Mouse (Mus musculus) v-Abl transformed pro-B cells (cell line): ENCODE measurements around the gene Insl3.

Experiments used
- in situ Hi-C, 2 experiments: fragments of 400-800 bp; cut with MboI; formaldehyde crosslinking; loops; one replicate each; pipeline ENCODE4 v1.15.1; 2025; ENCODE audit not compliant: unreplicated experiment in 2 of 2

The Insl3 gene

GRCm38 (mm10) chr8:71731652-71732230, 42.7 kb downstream of the Insl3 start:
- in situ Hi-C loops = loop anchor here in 1 of 2 experiments (10.0 kb wide), 1 partner anchor 177 kb away; the partner anchor contains the start of gene Tmem221

- in situ Hi-C loops = loop anchor here (5.0 to 10.0 kb wide), 2 partner anchors 36 to 184 kb away; partner anchors contain the start of genes B3gnt3 (in 2 of the 2) and Tmem221 (in 1 of the 2)
Measured at GRCm38 (mm10) chr8:71738316-71738715, 49.3 kb downstream of the Insl3 start.
